ENCODE assay signal across 8 mouse cellular contexts in the genomic region with DNA sequence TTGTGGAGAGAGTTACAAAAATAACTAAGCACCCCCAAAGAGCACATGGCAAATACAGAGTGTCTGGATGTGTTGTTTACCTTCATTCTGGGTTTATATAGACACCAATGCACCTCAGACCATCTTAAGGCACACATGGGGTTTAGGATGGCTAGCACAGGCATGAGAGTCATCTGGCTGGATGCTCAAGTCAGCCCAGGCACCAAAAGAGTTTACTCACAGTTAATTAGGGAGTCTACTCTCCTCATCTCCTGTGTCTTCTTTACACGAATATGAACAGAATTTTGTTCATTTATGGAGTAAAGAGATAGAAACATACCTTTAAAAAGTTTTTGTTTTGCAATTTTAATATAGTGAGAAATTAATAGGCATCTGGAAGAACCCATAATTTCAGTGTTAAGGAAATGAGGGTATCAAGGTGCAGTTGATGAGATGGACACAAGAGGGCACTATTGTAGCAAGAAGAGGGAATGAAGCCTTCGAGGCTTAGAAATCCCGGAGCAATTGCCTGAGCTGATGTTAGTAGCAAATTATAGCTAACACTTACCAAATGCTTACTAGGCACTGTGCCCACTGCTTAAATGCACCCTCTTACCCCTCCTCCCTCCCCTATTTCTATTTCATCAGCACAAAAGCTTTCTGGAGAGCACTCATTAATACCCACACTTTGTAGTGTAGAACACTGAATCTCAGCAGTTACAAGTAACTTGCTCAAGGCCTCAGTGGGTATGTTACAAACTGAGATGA.
DNase-seq lines count a peak whose midpoint lies in the region; ATAC-seq and TF ChIP-seq lines count a peak whose summit lies in the region.
"Had no signal": no experiment of that assay in that cellular context is flagged by ENCODE, and none has a peak within 500 bp of the region (broad histone marks: within the 10 kb centered on the region; RNA-seq: fewer than 3 reads in every experiment).

No protein-coding gene starts in this region.

- TF ChIP-seq CTCF in thymus, adult 2 months (IDR thresholded peaks at IDR 0.05; ENCODE audit: borderline replicate concordance, control insufficient read depth, extremely low read depth, insufficient read depth, low read length, poor library complexity) = no peak

- WGBS in thymus, adult 2 months = 7% methylated on average over 3 of the region's 3 CpGs
- WGBS in forebrain, embryonic 13.5 days = 2% methylated on average over 3 of the region's 3 CpGs
- WGBS in lung, embryonic 16.5 days = 5% methylated on average over 3 of the region's 3 CpGs

- no peaks in the 10 kb centered on the region for H3K27me3 ChIP-seq in thymus, adult 2 months (ENCODE audit: control insufficient read depth, insufficient read depth, low read length)
- no peaks in the 10 kb centered on the region for H3K27me3 ChIP-seq in forebrain, embryonic 13.5 days
- no peaks in the 10 kb centered on the region for H3K27me3 ChIP-seq in lung, embryonic 16.5 days (ENCODE audit: control insufficient read depth, insufficient read depth, low read depth, low read length)
- H3K27me3 ChIP-seq: heart, embryonic 13.5 days had no signal

- ATAC-seq in forebrain, embryonic 13.5 days = peak; percentile 97
- ATAC-seq in lung, embryonic 16.5 days (ENCODE audit: low read depth) = 0 out of 2 replicates have a peak, but pooled peaks have one; percentile 23

- H3K9me3 ChIP-seq in forebrain, embryonic 13.5 days (replicated peaks) = no peaks in the 10 kb centered on the region
- H3K9me3 ChIP-seq in lung, embryonic 16.5 days (ENCODE audit: control insufficient read depth, low read length) = no peaks in the 10 kb centered on the region
- H3K9me3 ChIP-seq: heart, embryonic 13.5 days had no signal

- no peaks in the 10 kb centered on the region for H3K36me3 ChIP-seq in thymus, adult 2 months (ENCODE audit: control insufficient read depth, insufficient read depth, low read length)
- H3K36me3 ChIP-seq in forebrain, embryonic 13.5 days (ENCODE audit: poor library complexity, severe bottlenecking) = no peaks in the 10 kb centered on the region
- no peaks in the 10 kb centered on the region for H3K36me3 ChIP-seq in lung, embryonic 16.5 days (ENCODE audit: control insufficient read depth, insufficient read depth, low read length)
- H3K36me3 ChIP-seq: heart, embryonic 13.5 days had no signal

- H3K9ac ChIP-seq in forebrain, embryonic 13.5 days = no peak overlapping the region
- no peak overlapping the region for H3K9ac ChIP-seq in lung, embryonic 16.5 days (ENCODE audit: low read length)
- H3K9ac ChIP-seq: heart, embryonic 13.5 days had no signal

- no peak overlapping the region for H3K4me2 ChIP-seq in forebrain, embryonic 13.5 days
- no peak overlapping the region for H3K4me2 ChIP-seq in lung, embryonic 16.5 days (ENCODE audit: low read depth, low read length)
- H3K4me2 ChIP-seq: heart, embryonic 13.5 days had no signal

- H3K27ac ChIP-seq in thymus, adult 2 months (ENCODE audit: control insufficient read depth, insufficient read depth, low read length) = no peak overlapping the region
- no peak overlapping the region for H3K27ac ChIP-seq in forebrain, embryonic 13.5 days
- no peak overlapping the region for H3K27ac ChIP-seq in lung, embryonic 16.5 days (ENCODE audit: low read length)
- H3K27ac ChIP-seq: heart, embryonic 13.5 days had no signal

- TF ChIP-seq POLR2A in thymus, adult 2 months (IDR thresholded peaks at IDR 0.05; ENCODE audit: control insufficient read depth, extremely low read depth, insufficient read depth, low read length, poor library complexity) = no peak

- H3K4me3 ChIP-seq in thymus, adult 2 months (ENCODE audit: control insufficient read depth, insufficient read depth, low read length) = no peak overlapping the region
- H3K4me3 ChIP-seq in forebrain, embryonic 13.5 days = no peak overlapping the region
- no peak overlapping the region for H3K4me3 ChIP-seq in lung, embryonic 16.5 days (ENCODE audit: low read length)
- H3K4me3 ChIP-seq: heart, embryonic 13.5 days had no signal

- peak; percentile 14 for DNase-seq in thymus, adult 2 months
- no peak for DNase-seq in thymus, postnatal 36 days
- DNase-seq in brain, embryonic 18.5 days (ENCODE audit: low read depth, low spot score) = peak; percentile 66
- DNase-seq in kidney, postnatal 36 days = peak; percentile 20 to 69
- peak; percentile 41 for DNase-seq in right cerebral cortex, adult 18-20 months

- H3K4me1 ChIP-seq in thymus, adult 2 months (replicated peaks; ENCODE audit: control insufficient read depth, insufficient read depth, low read length) = no peaks in the 10 kb centered on the region
- 0 out of 2 replicates have a peak, but pooled peaks cover 5% of the 10 kb centered on the region for H3K4me1 ChIP-seq in forebrain, embryonic 13.5 days
- H3K4me1 ChIP-seq in lung, embryonic 16.5 days (replicated peaks; ENCODE audit: control insufficient read depth, insufficient read depth, low read length) = no peaks in the 10 kb centered on the region

Comparison
In these comparisons a context has a peak if more than half of its experiments do, and no peak if none do; other contexts are left out.
1. DNase-seq: peak in thymus, adult 2 months (single experiment), brain, embryonic 18.5 days (single experiment), kidney, postnatal 36 days (2 of 2) and right cerebral cortex, adult 18-20 months (single experiment); none in thymus, postnatal 36 days (0 of 2).